Mouse (Mus musculus): ENCODE data around the gene Armh4.

DNA sequence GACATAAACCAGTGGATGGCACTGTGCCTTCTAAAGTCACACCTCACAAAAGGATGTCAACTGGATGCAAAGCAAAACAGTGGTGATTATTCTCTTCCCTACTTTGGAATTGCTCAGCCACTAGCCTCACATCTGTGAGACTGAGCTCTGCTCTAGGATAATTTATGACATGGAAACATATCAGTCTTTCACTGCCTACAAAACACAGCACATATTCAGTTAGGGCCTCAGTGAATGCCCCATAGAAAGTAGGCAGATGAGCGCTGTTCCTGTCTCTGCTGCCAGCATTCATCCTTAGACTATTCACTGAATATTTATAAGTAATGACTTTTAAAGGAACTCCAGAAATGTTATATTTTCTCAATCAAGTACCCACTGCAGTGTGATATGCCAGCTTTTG is 37.3 kb downstream of the Armh4 start:
- TF ChIP-seq CTCF (IDR thresholded peaks at IDR 0.05; ENCODE audit: borderline replicate concordance, extremely low read depth, insufficient read depth, insufficient read length), result no peak
- TF ChIP-seq POLR2A (IDR thresholded peaks at IDR 0.05; ENCODE audit: borderline replicate concordance, extremely low read depth, insufficient read depth, insufficient read length, poor library complexity, severe bottlenecking), result no peak
